Mouse (Mus musculus) CD4-positive, CD25-positive, alpha-beta regulatory T cell, adult 4 months (primary cell): ENCODE data around the gene Sh3pxd2b. TPM values are rescaled to one million over a fixed set of nuclear protein-coding genes. Genes with fewer than 3 reads are reported as not detected.
"Not testable (repeated sequence)": the region's sequence is repeated elsewhere in the genome, so short reads cannot be mapped to it uniquely, and the experiment has no call there.

Source experiments
- ATAC-seq: one replicate; pipeline ENCODE4 v1.8.0; 2017
- polyA plus RNA-seq, 2 experiments: library from polyadenylated mRNA; unstranded; fragments of 100-300 nt; shearing (Covaris generic); gene quantifications; one replicate each; pipeline ENCODE4 v1.2.1; 2017

The Sh3pxd2b gene
- under 1 TPM in 1 of 2 experiments, not detected in 1; 0.28 TPM for polyA plus RNA-seq

- ATAC-seq, result no peak
Measured at GRCm38 (mm10) chr11:32347607-32348432, at the start of gene Sh3pxd2b. TSS of gene Sh3pxd2b (plus strand) at chr11:32347820.

- ATAC-seq, result no peak
Measured at GRCm38 (mm10) chr11:32297866-32298531, 49.6 kb upstream of the Sh3pxd2b start.

GRCm38 (mm10) chr11:32298532-32298918 is 49.1 kb upstream of the Sh3pxd2b start:
- no peak for ATAC-seq

- not testable (repeated sequence) for ATAC-seq
Measured at GRCm38 (mm10) chr11:32299865-32300264, 47.8 kb upstream of the Sh3pxd2b start, which contains the start of gene Hbq1a. TSS of gene Hbq1a (plus strand) at chr11:32300069.

GRCm38 (mm10) chr11:32300279-32301267 is 47.0 kb upstream of the Sh3pxd2b start:
- ATAC-seq, result no peak

- no peak for ATAC-seq
Measured at GRCm38 (mm10) chr11:32301506-32301905, 46.1 kb upstream of the Sh3pxd2b start.

GRCm38 (mm10) chr11:32302824-32303419 is 44.7 kb upstream of the Sh3pxd2b start:
- no peak for ATAC-seq

- ATAC-seq, result no peak
Measured at GRCm38 (mm10) chr11:32303455-32303854, 44.2 kb upstream of the Sh3pxd2b start.

GRCm38 (mm10) chr11:32307006-32307405 is 40.6 kb upstream of the Sh3pxd2b start:
- no peak for ATAC-seq

- ATAC-seq, result no peak
Measured at GRCm38 (mm10) chr11:32309446-32309845, 38.2 kb upstream of the Sh3pxd2b start.

- ATAC-seq, result no peak
Measured at GRCm38 (mm10) chr11:32309928-32310327, 37.7 kb upstream of the Sh3pxd2b start.

GRCm38 (mm10) chr11:32316009-32316408 is 31.6 kb upstream of the Sh3pxd2b start:
- ATAC-seq, result no peak

- no peak for ATAC-seq
Measured at GRCm38 (mm10) chr11:32320507-32321195, 27.0 kb upstream of the Sh3pxd2b start.

GRCm38 (mm10) chr11:32321196-32321565 is 26.4 kb upstream of the Sh3pxd2b start:
- no peak for ATAC-seq

GRCm38 (mm10) chr11:32324609-32325008 is 23.0 kb upstream of the Sh3pxd2b start:
- peak; percentile 85 for ATAC-seq

GRCm38 (mm10) chr11:32331075-32331474 is 16.5 kb upstream of the Sh3pxd2b start:
- no peak for ATAC-seq

GRCm38 (mm10) chr11:32331861-32332260 is 15.8 kb upstream of the Sh3pxd2b start:
- ATAC-seq, result no peak

GRCm38 (mm10) chr11:32333235-32333634 is 14.4 kb upstream of the Sh3pxd2b start:
- ATAC-seq, result no peak

- no peak for ATAC-seq
Measured at GRCm38 (mm10) chr11:32336435-32336907, 11.1 kb upstream of the Sh3pxd2b start.

- ATAC-seq, result no peak
Measured at GRCm38 (mm10) chr11:32339131-32339531, 8.5 kb upstream of the Sh3pxd2b start.
